Comparison of ENCODE assay signal across 8 mouse cellular contexts in genomic region chr3:100161665-100162314, GRCm38 (mm10). TPM values are rescaled to one million over a fixed set of nuclear protein-coding genes. Genes with fewer than 3 reads are reported as not detected.
DNase-seq lines count a peak whose midpoint lies in the region; ATAC-seq and TF ChIP-seq lines count a peak whose summit lies in the region.

No protein-coding gene starts in this region.

- no peak for TF ChIP-seq CTCF in layer of hippocampus, adult 2 months (conservative IDR thresholded peaks at IDR 0.05)

- H3K4me3 ChIP-seq in layer of hippocampus, adult 2 months: peak overlapping the region; percentile 83
- H3K4me3 ChIP-seq in intestine, embryonic 14.5 days (ENCODE audit: low read depth, low read length): peak overlapping the region; percentile 92
- H3K4me3 ChIP-seq in neural tube, embryonic 12.5 days: peak overlapping the region; percentile 82

- H3K4me2 ChIP-seq in intestine, embryonic 14.5 days (ENCODE audit: low read length): peak overlapping the region; percentile 78
- H3K4me2 ChIP-seq in neural tube, embryonic 12.5 days (replicated peaks): peak overlapping the region; percentile 83

- peaks cover 30% of the 10 kb centered on the region for H3K36me3 ChIP-seq in intestine, embryonic 14.5 days (ENCODE audit: control insufficient read depth, insufficient read depth, low read length)
- H3K36me3 ChIP-seq in neural tube, embryonic 12.5 days: peaks cover 21% of the 10 kb centered on the region

- no peaks in the 10 kb centered on the region for H3K9me3 ChIP-seq in intestine, embryonic 14.5 days (ENCODE audit: control insufficient read depth, low read length)
- no peaks in the 10 kb centered on the region for H3K9me3 ChIP-seq in neural tube, embryonic 12.5 days

- WGBS in intestine, embryonic 14.5 days: 2% methylated on average over 35 of the region's 35 CpGs
- WGBS in neural tube, embryonic 12.5 days: 1% methylated on average over 35 of the region's 35 CpGs

- DNase-seq in layer of hippocampus, adult 2 months (ENCODE audit: low spot score in 2 of 2): no peak
- no peak for DNase-seq in layer of hippocampus, adult 18-20 months (ENCODE audit: low spot score in 2 of 2)
- peak; percentile 7 for DNase-seq in c-Kit-positive CD71-positive TER-119-negative erythroid progenitor cells, embryonic 14.5 days (ENCODE audit: low read depth)
- peak; percentile 51 for DNase-seq in intestine, embryonic 14.5 days (ENCODE audit: low spot score)
- DNase-seq in right cerebral cortex, postnatal 25 days: no peak
- no peak for DNase-seq in thymus, postnatal 36 days
- no peak for DNase-seq in left cerebral cortex, postnatal 25 days (ENCODE audit: low spot score in 2 of 2)

- intact Hi-C loops in left cerebral cortex, postnatal 25 days (cut with DNase I): no loop called here

- H3K27ac ChIP-seq in layer of hippocampus, adult 2 months: peak overlapping the region; percentile 92
- peak overlapping the region; percentile 64; the same call in 1 of the 2 replicates for H3K27ac ChIP-seq in intestine, embryonic 14.5 days (ENCODE audit: low read depth)
- H3K27ac ChIP-seq in neural tube, embryonic 12.5 days: no peak overlapping the region

- peaks cover 8% of the 10 kb centered on the region for H3K4me1 ChIP-seq in intestine, embryonic 14.5 days (replicated peaks; ENCODE audit: control insufficient read depth, insufficient read depth, low read length)
- peaks cover 13% of the 10 kb centered on the region for H3K4me1 ChIP-seq in neural tube, embryonic 12.5 days

- H3K27me3 ChIP-seq in intestine, embryonic 14.5 days (replicated peaks; ENCODE audit: control insufficient read depth, insufficient read depth, low read length): no peaks in the 10 kb centered on the region
- no peaks in the 10 kb centered on the region for H3K27me3 ChIP-seq in neural tube, embryonic 12.5 days (replicated peaks)

- peak overlapping the region; percentile 68 for H3K9ac ChIP-seq in intestine, embryonic 14.5 days (ENCODE audit: low read length)
- H3K9ac ChIP-seq in neural tube, embryonic 12.5 days: peak overlapping the region; percentile 73

- no peak; the same call in 1 of the 2 replicates for ATAC-seq in intestine, embryonic 14.5 days (replicated peaks; ENCODE audit: low FRiP score, low TSS enrichment, low read depth)
- ATAC-seq in neural tube, embryonic 12.5 days (ENCODE audit: low FRiP score, low read depth): no peak

RNA-seq across cellular contexts. Expression of gene Gdap2, which starts 0.4 kb away (rescaled TPM):
- 10 to 100 TPM; 38.9 to 40.3 TPM for total RNA-seq in layer of hippocampus, adult 2 months (2021)
- 10 to 100 TPM; 39.5 to 42.5 TPM for total RNA-seq in layer of hippocampus, adult 18-20 months (2021)
- 26.3 and 27.0 TPM in 2 replicates for polyA plus RNA-seq in intestine, embryonic 14.5 days (2014; fragmentation: Nextera tagmentation; extraction: Ambion mirVana)
- 37.3 and 40.1 TPM in 2 replicates for polyA plus RNA-seq in neural tube, embryonic 12.5 days (2016; fragmentation: Nextera tagmentation; extraction: Ambion mirVana)
- 10 to 100 TPM; 35.5 to 36.3 TPM for total RNA-seq in left cerebral cortex, postnatal 25 days (2021)

RNA-seq across cellular contexts. Expression of gene Wdr3, which starts 0.4 kb away (rescaled TPM):
- total RNA-seq in layer of hippocampus, adult 2 months (2021): 10 to 100 TPM; 23.2 to 27.9 TPM
- 10 to 100 TPM; 21.5 to 22.4 TPM for total RNA-seq in layer of hippocampus, adult 18-20 months (2021)
- polyA plus RNA-seq in intestine, embryonic 14.5 days (2014; fragmentation: Nextera tagmentation; extraction: Ambion mirVana): 43.5 and 49.4 TPM in 2 replicates
- polyA plus RNA-seq in neural tube, embryonic 12.5 days (2016; fragmentation: Nextera tagmentation; extraction: Ambion mirVana): 41.0 and 46.0 TPM in 2 replicates
- total RNA-seq in left cerebral cortex, postnatal 25 days (2021): 10 to 100 TPM; 17.9 to 26.0 TPM

Comparison
In these comparisons a context has a peak if more than half of its experiments do, and no peak if none do; other contexts are left out.
1. DNase-seq: peak in c-Kit-positive CD71-positive TER-119-negative erythroid progenitor cells, embryonic 14.5 days (single experiment) and intestine, embryonic 14.5 days (single experiment); none in layer of hippocampus, adult 2 months (0 of 2), layer of hippocampus, adult 18-20 months (0 of 2), right cerebral cortex, postnatal 25 days (single experiment), thymus, postnatal 36 days (0 of 2) and left cerebral cortex, postnatal 25 days (0 of 2).
2. Peak in every context shown above with its lines, with median percentiles within 50 percentile points of each other: H3K4me3 ChIP-seq.